Mouse (Mus musculus) cerebral cortex, adult 2 months (tissue): ENCODE results near the gene Sem1.

Experiments
- WGBS: fragments of 180-500 bp; shearing (Covaris S2); methylation state at CpG from one replicate; pipeline ENCODE4 v1.1.7; 2018; 5-methylcytosine and 5-hydroxymethylcytosine counted together

Sem1 gene

GRCm38 (mm10) chr6:6578304-6579149 lies at the start of gene Sem1:
Gene Sem1 (minus strand): TSS chr6:6578663.
- 2% methylated on average over 59 of the region's 59 CpGs for WGBS

DNA sequence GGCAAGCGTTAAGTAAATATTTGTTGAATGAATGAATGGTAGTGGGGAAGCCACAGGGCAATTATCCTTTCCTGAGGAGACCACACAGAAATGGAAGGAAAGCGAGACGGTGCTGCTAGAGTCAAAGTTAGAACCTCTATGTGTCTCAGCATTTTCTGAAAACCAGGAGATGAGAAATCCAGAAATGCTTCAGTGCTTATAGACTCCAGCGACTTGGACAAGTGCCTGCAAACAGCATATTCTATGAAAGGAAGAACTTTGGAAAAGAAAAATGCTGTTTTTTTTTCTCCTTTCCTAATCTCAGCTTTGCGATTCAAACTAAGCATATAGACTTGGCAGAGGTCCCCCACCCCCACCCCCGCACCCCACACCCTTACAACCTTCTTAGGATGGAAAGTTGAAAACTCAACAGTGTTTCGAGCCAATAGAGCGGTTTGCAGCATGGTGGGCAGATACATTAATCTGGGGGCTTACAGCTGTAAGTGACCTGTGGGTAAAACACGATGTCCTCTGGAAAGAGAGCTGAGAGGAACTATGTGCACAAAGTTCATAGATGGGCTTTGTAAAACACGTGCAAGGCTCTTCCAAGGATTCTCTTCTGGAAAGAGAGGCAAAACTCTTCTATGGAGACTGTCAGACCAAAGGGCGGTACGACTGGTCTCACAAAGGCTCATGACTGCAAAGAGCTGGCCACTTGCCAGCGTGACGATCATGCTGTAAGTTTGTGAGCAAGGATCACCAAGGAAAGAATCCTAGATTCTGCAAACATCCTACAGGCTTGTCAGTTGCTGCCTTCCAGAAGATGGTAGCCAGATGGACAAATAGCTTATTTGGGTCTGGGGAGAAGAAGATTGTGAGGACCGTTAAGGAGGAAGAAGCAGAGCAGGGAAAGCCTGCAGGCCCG lies 44.6 kb upstream of the Sem1 start:
- 43% methylated on average over 16 of the region's 16 CpGs for WGBS

DNA sequence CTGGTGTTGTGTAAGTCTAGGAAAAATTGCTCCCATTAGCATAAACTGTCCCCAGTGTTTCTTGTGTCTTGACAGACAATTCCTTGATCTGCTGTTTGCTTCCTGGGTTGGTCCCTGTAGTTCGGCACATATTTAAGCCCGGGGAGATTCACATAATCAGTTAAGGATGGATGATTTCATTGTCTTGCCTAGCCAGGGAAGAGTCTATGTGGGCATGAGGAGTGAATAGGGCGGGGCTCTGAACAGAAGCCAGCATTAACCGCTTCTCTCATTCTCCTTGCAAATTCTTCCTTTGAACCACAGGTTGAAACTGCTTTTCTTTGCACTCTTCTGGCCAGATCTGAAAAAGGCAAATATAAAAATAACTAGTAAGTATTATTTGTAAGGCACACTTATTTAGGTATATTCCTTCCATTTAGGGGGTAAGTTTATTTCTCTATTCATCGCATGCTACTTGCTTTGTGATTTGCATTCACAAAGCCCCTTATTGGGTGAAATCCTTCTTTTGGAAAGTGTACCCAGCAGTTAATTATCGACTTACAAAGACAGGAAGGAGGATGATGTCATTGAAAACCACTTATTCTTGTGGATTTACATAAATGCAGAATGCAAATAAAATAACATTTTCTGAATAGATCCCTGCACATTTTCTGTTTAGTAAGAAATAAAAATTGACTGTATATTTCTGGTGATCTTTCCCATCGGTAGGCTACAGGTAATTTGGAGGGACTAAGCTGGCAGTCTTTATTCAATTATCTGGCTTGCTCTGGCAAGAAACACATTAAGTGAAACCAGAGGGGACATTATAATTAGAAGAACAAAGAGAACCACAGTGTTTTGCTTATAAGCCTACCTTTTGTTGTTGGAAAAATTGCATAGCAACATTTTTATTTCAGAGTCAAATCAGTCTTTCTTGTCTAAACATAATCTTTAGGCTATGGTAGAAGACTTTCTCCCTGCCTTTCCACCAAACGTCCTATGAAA lies 25.4 kb upstream of the Sem1 start:
- WGBS = 42% methylated on average over 8 of the region's 8 CpGs

- WGBS = 71% methylated on average over 2 of the region's 2 CpGs
These were observed 7.8 kb upstream of the Sem1 start for GRCm38 (mm10) chr6:6586313-6586712.

GRCm38 (mm10) chr6:6581849-6582248 lies 3.4 kb upstream of the Sem1 start:
- WGBS = 76% methylated on average over 2 of the region's 2 CpGs

- 1% methylated on average over 17 of the region's 17 CpGs for WGBS
These were observed 650 bp downstream of the Sem1 start for GRCm38 (mm10) chr6:6577741-6578284.

DNA sequence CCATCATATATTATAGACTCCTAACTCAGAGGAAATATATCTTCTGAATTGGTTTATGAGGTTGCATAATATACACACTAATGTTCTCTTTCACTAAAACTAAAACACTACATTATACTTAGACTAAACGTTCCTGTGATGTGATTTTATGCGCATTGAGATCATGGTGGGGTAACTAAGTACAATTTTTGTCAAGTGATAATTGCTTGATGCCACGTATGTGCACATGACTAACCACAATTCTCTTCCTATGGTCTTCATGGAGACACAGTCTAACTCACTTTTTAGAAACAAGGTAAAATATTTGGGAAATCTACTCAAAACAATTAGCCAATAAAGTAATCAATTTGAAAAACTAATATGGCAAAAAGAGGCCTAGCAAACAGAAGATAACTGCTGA lies 1.2 kb downstream of the Sem1 start:
- 45% methylated on average over 3 of the region's 3 CpGs for WGBS

GRCm38 (mm10) chr6:6575796-6576195 lies 2.7 kb downstream of the Sem1 start:
- WGBS = 56% methylated on average over 4 of the region's 4 CpGs

DNA sequence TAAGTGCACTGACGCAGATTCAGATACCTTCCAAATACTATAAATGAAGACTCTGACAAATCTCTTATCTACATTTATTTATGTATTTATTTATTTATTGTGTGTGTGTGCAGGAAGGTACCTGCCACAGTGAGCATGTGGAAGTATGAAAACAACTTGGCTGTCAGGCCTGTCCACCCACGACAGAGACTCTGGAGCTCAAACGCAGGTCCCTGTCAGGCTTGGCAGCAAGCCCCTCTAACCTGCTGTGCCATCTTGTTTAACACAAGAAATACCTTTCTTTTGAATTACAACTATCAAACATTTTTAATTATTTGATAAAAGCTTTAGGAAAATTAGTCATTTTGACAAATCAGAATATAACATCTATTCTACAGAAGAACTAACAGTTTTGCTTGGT lies 10.0 kb downstream of the Sem1 start:
- WGBS = 56% methylated on average over 3 of the region's 3 CpGs

DNA sequence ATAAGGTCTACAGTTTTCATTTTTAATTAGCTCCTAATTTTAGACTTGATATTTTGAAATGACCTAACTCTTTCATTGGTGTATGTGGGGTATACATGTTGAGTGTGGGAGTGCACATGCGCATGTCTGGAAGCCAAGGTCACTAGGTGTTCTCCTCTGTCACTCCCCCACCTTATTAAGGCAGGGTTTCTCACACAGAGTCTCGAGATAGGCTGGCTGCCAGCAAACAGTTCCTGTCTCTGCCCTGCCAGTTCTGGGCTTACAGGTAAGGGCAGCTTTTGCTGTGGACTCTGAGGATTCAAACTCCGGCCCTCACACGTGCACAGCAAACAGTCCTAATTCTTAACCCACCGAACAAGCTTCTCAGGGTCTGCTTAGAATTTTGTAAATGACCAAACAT lies 14.8 kb downstream of the Sem1 start:
- WGBS = 85% methylated on average over 5 of the region's 5 CpGs

DNA sequence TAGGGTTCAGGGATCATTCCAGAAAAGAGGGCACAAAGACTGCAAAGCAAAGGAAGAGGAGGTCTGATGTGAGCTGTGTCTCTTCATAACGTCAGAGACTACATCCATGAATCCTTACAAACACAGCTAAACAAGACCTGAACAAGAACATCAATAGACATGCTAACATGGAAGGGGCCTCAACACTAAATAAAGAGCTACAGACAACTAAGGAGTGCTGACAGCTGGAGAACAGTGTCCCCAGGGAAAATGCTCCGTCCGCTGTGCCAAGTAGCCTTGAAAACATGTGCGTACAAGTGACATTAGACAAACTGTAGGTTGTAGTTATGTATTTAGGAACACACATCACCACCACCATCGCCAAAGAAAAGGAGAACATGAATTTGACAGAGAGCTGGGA lies 15.7 kb downstream of the Sem1 start:
- WGBS = 69% methylated on average over 5 of the region's 5 CpGs

GRCm38 (mm10) chr6:6557647-6558046 lies 20.8 kb downstream of the Sem1 start:
- 94% methylated on average over 1 of the region's 1 CpGs for WGBS

GRCm38 (mm10) chr6:6552006-6552405 lies 26.5 kb downstream of the Sem1 start:
- WGBS = 97% methylated on average over 6 of the region's 6 CpGs

GRCm38 (mm10) chr6:6547997-6548396 lies 30.5 kb downstream of the Sem1 start:
- WGBS = 38% methylated on average over 5 of the region's 5 CpGs

DNA sequence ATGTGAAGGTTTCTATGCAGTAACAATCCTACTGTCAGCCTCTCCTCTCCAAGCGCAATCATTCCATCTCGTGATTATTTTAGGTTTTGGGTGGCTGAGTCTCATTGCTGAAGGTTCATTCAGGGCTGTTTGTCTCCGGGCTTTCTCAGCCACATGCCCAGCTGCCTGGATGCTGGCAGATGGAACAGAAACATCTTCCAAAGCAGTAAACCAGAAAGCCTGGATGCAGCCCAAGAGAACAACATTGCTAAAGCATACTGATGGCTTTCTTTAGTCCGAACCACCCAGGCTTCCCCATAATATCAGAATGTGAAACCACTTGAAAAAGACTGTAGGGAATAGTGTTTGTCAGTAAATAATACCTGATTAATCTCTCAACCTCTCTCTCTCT lies 34.2 kb downstream of the Sem1 start:
- 27% methylated on average over 4 of the region's 4 CpGs for WGBS

DNA sequence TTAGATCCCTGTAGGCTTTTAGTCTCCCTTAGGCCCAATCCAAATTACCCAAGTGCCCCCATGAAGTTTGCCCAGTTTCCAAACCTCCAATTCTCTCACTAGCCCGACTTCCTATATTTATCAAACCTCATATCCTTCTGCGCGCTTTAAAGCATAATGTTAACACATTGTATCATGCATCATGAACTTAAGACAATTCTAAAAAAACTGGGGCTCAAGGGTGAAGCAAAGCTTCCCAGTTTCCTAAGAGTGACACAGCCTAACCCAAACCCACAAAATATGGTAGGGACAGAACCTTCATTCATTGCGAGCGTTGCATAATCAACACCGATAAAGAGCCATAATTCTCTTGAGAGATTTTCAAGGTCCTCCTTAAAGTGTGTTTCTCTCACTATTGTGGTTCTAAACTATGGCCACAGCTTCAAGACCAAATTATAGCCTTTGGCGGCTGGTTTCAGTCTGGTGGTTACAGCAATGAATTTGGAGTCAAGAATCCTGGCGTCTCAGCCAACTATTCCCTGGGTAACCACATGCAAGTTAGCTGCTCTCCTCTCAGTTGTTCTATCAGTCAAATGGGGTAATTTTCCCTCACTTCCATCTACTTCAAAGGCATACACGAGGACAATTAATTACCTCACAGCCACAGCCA lies 34.7 kb downstream of the Sem1 start:
- 79% methylated on average over 9 of the region's 9 CpGs for WGBS

DNA sequence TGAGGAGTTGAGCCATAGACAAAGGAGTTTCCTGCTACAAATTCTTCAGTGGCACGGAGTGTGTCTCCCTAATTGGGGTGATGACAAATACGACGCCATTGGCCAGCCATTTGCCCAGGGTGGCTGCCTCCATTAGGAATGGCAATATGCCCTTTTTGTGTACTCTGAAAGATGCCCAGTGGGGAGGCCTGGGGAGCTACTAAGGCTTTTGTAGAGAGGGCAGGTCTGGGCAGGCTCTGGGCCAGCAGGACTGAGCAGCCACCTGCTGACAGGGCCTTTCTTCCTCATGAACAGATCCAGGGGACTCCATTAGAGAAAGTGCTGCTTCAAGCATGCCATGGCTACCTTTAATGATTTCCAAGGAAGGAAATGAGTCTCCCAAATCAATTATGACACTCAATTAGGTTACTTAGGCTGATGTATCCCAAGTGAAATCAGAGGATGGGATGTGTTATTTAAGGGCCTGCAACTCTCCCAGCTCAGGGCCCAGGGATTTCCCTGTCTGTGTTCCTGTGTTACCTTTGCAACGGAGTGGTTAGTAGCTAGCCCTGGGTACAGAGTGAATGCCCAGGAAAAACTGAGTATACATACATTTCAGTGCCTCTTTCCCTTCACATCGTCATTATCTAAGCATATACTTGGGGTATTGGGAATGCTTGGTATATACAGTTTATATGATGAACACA lies 41.5 kb downstream of the Sem1 start:
- 73% methylated on average over 5 of the region's 5 CpGs for WGBS

DNA sequence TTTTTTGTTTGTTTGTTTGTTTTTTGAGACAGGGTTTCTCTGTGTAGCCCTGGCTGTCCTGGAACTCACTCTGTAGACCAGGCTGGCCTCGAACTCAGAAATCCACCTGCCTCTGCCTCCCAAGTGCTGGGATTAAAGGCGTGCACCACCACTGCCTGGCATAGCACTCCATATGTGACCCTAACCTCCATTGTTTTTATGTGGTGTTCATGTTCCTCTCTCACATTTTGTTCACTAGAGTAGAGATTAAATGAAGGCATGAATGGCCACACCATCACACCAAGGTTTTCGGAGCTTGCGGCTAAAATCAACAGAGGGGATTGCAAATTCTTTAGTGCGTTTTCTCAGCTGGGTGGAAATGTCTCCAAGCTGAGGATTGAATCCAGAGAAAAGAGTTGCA lies 42.1 kb downstream of the Sem1 start:
- 75% methylated on average over 5 of the region's 5 CpGs for WGBS
